Comparison of ENCODE assay signal across 8 mouse cellular contexts in genomic region chr11:95339471-95340021, GRCm38 (mm10). TPM values are rescaled to one million over a fixed set of nuclear protein-coding genes. Genes with fewer than 3 reads are reported as not detected.
A peak's percentile ranks its signal among the peaks of the same experiment; 100 is the strongest.
DNase-seq lines count a peak whose midpoint lies in the region; ATAC-seq lines count a peak whose summit lies in the region.

No protein-coding gene starts in this region.

- H3K9ac ChIP-seq in lung, embryonic 15.5 days = peak overlapping the region; percentile 19; the same call in 1 of the 2 replicates
- 0 out of 2 replicates have a peak overlapping the region, but pooled peaks have one; percentile 8 for H3K9ac ChIP-seq in limb, embryonic 11.5 days (ENCODE audit: low read length)

- no peak for ATAC-seq in lung, embryonic 15.5 days (ENCODE audit: borderline replicate concordance, extremely low read depth, low FRiP score, low TSS enrichment)
- no peak for ATAC-seq in limb, embryonic 11.5 days (ENCODE audit: insufficient number of reproducible peaks, low FRiP score, low TSS enrichment, low read depth)

- peak overlapping the region; percentile 70 for H3K27ac ChIP-seq in lung, embryonic 15.5 days
- H3K27ac ChIP-seq in limb, embryonic 11.5 days (replicated peaks; ENCODE audit: low read depth, low read length) = peak overlapping the region; percentile 48; the same call in 1 of the 2 replicates

- no peaks in the 10 kb centered on the region for H3K27me3 ChIP-seq in lung, embryonic 15.5 days
- H3K27me3 ChIP-seq in limb, embryonic 11.5 days (ENCODE audit: control insufficient read depth, insufficient read depth, low read length) = no peaks in the 10 kb centered on the region

- DNase-seq in lung, postnatal 4 days = no peak
- DNase-seq in embryo, embryonic 9.5 days (ENCODE audit: extremely low spot score) = peak; percentile 40
- no peak for DNase-seq in limb, embryonic 11.5 days (ENCODE audit: low spot score)
- peak; percentile 39 to 60 for DNase-seq in spleen, postnatal 14 days (ENCODE audit: low spot score in 2 of 2)
- DNase-seq in right cerebral cortex, postnatal 4 days = no peak
- DNase-seq in cerebellum, postnatal 25 days = no peak
- no peak for DNase-seq in B cell, adult 2 months

- 17% methylated on average over 14 of the region's 14 CpGs for WGBS in lung, embryonic 15.5 days
- WGBS in limb, embryonic 11.5 days = 7% methylated on average over 14 of the region's 14 CpGs

- H3K4me3 ChIP-seq in lung, embryonic 15.5 days = 0 out of 2 replicates have a peak overlapping the region, but pooled peaks have one; percentile 11
- peak overlapping the region; percentile 0; the same call in 1 of the 2 replicates for H3K4me3 ChIP-seq in limb, embryonic 11.5 days (ENCODE audit: low read depth, low read length)

- peak overlapping the region; percentile 94 for H3K4me2 ChIP-seq in lung, embryonic 15.5 days
- H3K4me2 ChIP-seq in limb, embryonic 11.5 days (ENCODE audit: low read depth, severe bottlenecking) = peak overlapping the region; percentile 33

- peaks cover 61% of the 10 kb centered on the region for H3K4me1 ChIP-seq in lung, embryonic 15.5 days
- H3K4me1 ChIP-seq in limb, embryonic 11.5 days (ENCODE audit: control insufficient read depth, insufficient read depth, low read length) = peaks cover 29% of the 10 kb centered on the region

- no peaks in the 10 kb centered on the region for H3K36me3 ChIP-seq in lung, embryonic 15.5 days
- H3K36me3 ChIP-seq in limb, embryonic 11.5 days (ENCODE audit: control insufficient read depth, insufficient read depth, low read length) = no peaks in the 10 kb centered on the region

- no peaks in the 10 kb centered on the region for H3K9me3 ChIP-seq in lung, embryonic 15.5 days
- H3K9me3 ChIP-seq in limb, embryonic 11.5 days (ENCODE audit: control insufficient read depth, low read length) = no peaks in the 10 kb centered on the region

RNA-seq across cellular contexts. Expression of gene Fam117a, which starts 2.7 kb away (rescaled TPM):
- polyA plus RNA-seq in lung, embryonic 15.5 days (2015; fragmentation: Nextera tagmentation; extraction: Ambion mirVana) = 13.0 and 13.8 TPM in 2 replicates
- polyA plus RNA-seq in limb, embryonic 11.5 days (2014; fragmentation: Nextera tagmentation; extraction: Ambion mirVana) = 16.8 and 17.0 TPM in 2 replicates

RNA-seq across cellular contexts. Expression of gene Kat7, which starts 29.5 kb away (rescaled TPM):
- polyA plus RNA-seq in lung, embryonic 15.5 days (2015; fragmentation: Nextera tagmentation; extraction: Ambion mirVana) = 78.0 and 80.1 TPM in 2 replicates
- polyA plus RNA-seq in limb, embryonic 11.5 days (2014; fragmentation: Nextera tagmentation; extraction: Ambion mirVana) = 80.4 and 84.7 TPM in 2 replicates

RNA-seq across cellular contexts. Expression of gene Slc35b1, which starts 44.9 kb away (rescaled TPM):
- polyA plus RNA-seq in lung, embryonic 15.5 days (2015; fragmentation: Nextera tagmentation; extraction: Ambion mirVana) = 100 and 102 TPM in 2 replicates
- 133 and 141 TPM in 2 replicates for polyA plus RNA-seq in limb, embryonic 11.5 days (2014; fragmentation: Nextera tagmentation; extraction: Ambion mirVana)

Comparison
In these comparisons a context has a peak if more than half of its experiments do, and no peak if none do; other contexts are left out.
1. DNase-seq: peak in embryo, embryonic 9.5 days (single experiment) and spleen, postnatal 14 days (2 of 2); none in lung, postnatal 4 days (0 of 2), limb, embryonic 11.5 days (single experiment), right cerebral cortex, postnatal 4 days (single experiment), cerebellum, postnatal 25 days (0 of 2) and B cell, adult 2 months (0 of 2).